Mouse (Mus musculus) natural killer cell, adult 2 months (primary cell): ENCODE data around the gene Atp13a3.
"Not testable (repeated sequence)": the region's sequence is repeated elsewhere in the genome, so short reads cannot be mapped to it uniquely, and the experiment has no call there.

Experiments used
- DNase-seq, 2 experiments: peaks; one replicate each; pipeline ENCODE4 v3.0.0; 2022; ENCODE audit warnings: low spot score in 2 of 2

Atp13a3 gene

DNA sequence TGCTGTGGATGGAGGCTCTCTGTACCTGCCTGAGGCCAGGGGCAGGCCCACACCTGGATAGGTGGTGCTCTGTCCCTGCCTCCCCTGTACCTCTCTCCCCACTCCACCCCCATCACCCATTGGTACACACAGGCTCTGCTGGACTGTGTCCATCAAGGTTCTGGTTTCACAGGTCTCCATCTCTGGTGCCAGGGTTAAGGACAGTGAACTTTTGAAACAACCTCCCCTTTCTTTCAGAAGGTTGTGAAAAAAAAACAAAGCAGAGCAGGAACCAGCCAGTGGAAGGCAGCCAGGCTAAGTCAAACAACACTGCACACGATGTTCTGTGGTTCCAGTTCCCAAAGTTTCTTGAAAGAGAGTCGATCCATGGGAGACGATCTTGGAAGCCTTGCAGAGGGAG lies 6.9 kb upstream of the Atp13a3 start:
- no peak for DNase-seq

DNA sequence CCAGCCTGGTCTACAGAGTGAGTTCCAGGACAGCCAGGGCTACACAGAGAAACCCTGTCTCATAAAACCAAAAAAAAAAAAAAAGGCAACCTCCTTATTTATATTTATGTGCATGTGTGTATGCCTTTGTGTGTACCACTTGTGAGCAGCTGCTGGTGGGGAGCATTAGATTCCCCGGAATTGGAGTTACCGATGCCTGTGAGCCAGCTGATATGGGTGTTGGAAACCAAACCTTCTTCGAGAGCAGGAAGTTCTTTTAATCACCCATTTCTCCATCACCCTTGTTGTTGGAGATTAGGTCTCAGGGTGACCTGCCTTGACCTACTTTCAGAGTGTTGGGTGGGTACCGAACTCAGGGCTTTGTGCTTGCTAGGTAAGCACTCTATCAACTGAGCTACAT lies 5.1 kb upstream of the Atp13a3 start:
- no peak for DNase-seq

DNA sequence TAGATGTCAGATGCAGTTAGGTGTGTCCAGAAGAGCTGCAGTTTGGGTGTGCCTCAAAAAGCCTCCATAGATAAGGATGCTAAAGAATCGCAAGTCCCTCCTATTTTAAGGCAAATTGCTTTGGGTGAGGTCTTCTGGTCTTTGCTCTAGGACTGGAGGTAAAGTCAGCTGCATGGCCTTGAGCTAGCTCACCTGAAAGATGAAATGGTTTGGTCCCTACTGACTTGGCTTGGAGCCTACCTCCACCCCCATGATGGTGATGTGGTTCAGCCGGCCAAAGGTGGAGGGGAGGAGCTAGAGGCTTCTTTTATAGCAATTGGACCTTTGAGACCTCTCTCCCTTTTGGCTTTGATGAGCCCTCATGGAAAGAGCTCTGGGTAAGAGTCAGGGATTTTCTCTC lies 1.7 kb upstream of the Atp13a3 start:
- no peak for DNase-seq

DNA sequence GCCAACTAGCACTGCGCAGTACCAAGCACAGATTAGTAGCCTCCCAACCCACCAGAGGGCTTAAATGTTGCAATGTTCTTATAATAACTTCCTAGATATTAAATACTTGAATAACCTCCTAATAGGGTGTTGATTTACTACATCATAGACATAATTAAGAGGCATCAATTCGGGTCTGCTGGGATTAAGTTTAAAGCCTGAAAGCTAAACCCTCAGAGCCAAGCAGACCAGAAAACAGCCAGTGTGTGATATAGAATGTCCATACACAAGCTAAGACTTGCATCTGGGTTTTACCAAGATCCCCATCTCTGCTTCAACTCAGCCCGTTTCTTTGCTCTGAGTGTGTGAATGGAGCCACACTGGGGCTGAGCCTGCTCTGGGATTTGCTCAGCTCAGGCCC lies 2.2 kb downstream of the Atp13a3 start:
- DNase-seq: no peak

DNA sequence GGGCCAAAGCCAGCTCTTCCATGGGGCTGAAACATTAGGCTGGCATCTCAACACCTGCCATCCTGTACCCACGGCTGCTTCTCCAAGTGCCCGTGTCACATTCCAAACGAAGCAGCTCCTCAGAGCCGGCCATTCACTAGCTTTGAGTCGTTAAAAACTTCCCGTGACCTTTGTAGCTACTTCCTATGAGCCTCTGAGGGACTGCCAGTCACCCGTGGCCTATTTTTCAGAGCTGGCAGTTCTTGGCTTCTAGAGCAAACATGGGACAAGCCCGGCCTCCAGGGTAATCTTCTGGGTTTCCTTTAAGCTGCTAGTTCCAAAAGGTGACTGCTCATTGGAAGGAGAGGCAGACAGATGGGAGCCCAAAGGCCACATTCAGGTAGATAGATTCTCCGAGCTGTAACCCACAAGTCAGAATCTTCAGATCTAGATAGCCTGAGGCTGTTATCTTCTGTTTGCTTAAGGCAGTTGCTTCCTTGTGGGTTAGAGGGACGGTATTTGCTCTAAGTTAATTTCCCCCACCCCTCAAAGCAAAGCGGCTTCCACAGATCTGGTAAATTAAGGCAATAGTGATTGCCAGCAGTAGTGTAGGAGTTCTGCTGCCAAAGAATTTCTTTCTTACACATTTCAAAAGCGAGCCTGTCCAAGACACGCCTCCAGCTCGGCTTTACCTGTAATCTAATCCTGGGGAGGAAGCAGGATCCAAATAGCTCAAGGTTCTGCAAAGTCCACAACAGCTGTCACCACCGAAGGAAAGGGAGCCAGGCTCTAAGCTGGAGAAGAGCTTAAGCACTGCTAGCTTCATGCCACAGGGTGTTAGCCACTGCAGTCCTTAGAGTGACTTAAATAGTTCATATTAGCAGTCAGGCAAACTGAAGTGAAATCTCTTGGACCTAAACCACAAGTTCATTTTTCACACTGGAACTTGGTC lies 8.4 kb downstream of the Atp13a3 start:
- DNase-seq: no peak

DNA sequence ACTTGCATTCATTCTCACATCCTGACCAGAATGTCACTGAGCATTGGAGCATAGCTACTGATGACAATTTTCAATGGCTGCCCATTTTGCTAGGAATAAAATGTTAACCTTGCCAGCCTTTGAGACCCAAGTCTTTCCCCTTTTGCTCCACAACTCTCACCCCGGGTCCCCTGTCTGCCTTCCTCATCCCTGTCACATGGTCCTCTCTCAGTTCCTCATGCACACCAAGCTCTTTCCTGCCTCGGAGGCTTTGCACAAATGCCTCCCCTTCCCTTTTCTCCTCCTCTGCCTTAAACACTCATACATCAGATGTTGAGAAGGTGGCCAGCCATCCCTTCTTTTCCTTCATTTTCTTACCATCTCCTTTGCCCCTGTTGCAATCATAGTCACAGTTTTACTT lies 10.6 kb downstream of the Atp13a3 start:
- no peak for DNase-seq

DNA sequence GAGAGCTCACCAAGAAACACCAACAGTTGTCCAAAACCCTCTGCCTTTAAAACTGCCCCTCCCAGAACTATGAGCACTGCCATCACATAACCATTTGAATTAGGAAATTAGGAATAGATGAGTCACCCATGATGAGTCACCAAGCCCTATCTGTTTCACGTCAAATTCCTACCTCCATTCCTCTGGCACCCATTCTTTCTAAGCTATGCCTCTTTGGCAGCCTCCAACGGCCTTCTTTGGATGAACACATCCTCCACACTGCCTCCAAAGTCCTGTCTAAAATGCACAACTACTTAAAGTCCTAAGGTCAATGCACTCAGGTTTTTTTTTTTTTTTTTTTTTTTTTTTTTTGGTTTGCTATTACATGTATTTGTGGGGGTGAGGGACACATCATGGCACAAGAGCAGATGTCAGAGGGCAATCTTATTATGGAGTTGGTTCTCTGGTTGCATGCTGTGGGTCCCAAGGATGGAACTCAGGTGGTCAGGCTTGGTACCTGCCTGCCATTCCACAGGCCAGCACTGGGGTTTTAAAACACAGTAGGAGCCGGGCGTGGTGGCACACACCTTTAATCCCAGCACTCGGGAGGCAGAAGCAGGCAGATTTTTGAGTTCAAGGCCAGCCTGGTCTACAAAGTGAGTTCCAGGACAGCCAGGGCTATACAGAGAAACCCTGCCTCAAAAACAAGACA lies 15.0 kb downstream of the Atp13a3 start:
- DNase-seq: peak in 1 of 2 experiments; percentile 2

DNA sequence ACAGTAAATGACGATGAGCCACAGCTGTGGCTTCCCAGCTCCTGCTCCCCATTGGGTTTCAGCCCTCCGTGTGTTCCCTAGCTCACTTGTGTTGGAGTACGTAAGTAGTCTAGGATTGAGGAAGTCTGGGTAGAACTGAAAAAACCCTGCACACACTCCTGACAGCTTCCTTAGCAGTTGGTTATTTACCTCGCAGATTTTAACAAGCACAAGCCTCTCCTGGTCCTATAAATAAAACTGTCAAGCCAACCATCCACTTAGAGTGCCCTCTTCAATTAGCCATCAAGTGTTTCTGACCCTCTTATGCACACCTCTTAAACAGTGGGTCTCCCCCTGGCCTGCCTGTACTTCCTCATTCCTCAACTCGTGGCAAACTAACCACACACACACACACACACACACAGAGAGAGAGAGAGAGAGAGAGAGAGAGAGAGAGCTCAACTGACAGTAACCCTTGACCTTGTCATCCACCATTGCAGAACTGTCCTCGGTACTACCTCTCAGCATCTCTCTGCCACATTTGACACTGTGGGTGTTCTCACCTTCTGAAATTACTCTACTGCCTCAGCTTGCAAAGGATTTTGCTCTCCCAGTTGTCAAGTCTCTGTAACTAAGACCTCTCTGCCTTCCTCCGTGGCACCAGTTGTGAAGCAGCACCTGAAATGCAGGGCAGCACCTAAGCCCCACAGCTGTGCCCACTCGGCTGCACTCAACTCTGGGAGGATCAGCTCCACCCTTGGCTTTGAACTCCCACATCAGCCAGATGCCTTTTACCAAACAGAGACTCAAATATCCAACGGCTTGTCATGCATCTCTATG lies 15.7 kb downstream of the Atp13a3 start:
- DNase-seq: peak; percentile 12 to 59

DNA sequence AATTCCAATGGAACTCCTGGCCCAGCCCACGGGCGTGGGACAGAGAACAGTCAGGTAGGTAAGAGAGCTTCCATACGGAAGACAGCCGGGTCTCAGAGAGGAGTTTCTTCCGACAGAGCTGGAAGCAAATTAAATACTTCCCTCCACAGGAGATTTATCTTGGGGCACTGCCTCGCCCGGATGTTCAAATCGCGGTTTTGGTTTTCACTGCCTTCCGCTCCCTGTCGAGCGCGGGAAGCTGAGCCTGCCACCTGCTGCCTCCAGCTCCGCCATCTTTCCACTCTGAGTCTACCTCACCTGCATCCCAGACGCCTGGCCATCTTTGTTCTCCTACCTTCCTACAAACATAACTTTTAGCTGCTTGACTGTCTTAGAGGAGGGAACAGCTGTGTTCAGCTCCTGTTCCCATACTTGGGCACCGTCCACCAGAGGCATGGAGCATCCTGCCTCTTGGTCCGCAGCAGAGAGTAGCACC lies 16.5 kb downstream of the Atp13a3 start:
- DNase-seq: peak; percentile 50 to 61

DNA sequence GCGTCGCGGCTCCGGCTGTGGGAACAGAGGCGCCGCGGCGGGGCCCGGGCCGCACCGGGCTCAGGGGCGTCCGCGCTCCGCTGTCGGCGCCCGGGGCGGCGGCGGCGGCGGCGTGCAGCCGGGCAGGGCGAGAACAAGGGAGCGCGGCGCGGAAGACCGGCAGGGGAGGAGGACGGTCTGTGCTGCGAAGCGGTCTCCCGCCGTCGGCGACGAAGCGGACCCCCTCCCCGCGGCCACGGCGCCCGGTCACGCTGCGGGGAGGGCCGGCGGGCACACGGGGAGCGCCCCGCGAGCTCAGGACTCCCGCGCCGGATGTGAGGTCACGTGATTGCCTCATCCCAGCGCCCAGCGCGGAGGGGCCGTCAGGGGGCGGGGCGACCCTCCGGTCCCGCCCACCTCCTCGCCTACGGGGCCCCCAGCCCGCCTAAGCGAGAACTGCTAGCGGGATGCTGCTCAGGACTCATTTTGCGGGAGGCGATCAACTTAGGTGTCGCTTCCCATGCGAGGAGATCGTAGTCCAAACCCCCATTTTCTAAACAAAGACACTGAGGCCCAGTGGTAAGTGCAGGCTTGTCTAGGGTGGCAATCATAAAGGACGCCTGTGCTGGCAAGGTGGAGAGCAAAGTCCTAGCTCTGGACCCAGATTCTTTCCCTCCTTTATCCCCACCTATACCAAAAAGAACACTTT lies 17.1 kb downstream of the Atp13a3 start:
- DNase-seq: peak; percentile 82 to 88

DNA sequence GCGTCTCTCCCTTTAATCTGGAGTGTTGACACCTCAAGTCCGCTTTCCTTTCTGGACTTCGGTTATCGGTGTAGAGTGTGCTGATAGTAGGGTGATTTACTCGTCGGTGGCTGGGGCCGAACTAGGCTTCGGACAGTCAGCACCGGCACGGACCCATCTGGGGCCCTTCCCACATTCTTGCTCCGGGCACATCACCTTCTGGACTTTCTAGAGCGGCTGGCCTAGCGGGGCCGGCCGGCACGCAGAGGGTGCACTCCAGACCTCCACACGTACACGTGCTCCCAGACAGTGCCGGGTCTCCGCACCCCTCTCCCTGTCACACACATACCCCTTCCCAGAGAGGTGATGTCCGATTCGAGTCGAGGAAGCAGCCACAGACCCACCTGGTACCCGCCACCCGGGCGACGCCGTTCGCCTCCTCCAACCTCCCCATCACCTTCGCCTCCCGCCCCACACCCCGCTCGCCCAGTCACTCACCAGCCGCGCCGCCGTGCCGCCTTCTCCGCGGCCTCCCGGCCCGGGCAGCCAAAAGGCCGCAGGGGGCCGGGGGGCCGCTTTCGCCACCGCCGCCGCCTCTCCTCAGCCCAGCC lies 17.8 kb downstream of the Atp13a3 start:
- peak; percentile 22 to 25 for DNase-seq

DNA sequence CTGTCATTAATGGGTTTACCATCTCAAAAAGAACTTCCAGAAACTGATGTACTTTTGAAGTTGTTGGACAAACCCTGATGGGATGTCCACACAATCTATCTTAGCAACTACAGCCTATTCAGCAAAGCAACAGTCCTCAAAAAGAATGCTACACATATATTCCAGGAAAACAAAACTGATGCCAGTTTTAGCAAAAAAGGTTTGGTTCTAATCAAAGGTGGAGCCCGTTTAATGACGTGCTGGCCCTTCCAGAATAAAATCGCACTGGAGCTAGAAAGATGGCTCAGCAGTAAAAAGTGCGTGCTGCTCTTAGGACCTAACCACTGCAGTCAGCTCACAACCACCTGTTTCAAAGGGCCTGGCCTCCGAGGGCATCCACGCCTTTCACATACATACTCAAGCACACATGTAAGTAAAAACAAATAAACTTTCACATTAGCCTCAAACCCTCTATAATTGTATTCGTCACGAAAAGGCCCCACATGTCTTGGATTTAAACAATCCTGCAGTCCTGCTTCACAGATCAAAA lies 18.8 kb downstream of the Atp13a3 start:
- DNase-seq: no peak

DNA sequence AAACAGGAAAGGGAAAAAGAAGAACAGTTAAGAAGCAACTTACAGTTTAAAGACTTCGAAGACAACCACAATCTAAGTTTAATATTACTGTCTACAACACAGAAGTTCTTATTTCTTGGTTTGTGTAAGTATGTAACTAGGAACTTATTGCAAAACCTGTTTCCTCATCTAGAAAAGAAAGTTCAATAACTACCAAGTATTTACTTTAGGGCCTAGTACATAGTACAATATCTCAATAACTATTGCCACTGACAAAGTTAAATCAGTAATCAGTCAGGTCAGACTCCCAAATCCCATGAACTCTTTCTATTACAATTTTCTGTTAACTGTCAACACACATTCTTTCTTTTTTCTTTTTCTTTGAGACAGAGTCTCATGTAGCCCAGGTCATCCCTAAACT lies 20.2 kb downstream of the Atp13a3 start:
- DNase-seq: no peak

DNA sequence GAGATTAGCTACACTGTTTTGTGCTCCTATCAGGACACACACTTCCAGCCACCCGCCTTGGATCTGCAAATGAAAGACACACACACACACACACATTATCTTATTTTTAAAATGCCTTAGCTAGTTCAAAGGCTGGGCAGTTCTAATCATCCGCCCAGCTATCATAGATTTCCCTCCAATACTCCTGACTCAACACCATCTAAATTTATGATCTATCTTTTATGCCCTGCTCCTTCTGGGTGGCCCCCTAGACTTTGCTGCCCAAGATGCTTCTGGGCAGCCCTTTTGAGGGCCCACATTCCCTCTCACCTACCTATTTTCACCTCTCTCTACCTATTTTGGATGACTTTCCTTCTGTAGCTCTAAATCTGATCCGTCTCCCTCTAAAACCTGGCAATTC lies 29.5 kb downstream of the Atp13a3 start:
- DNase-seq: no peak

DNA sequence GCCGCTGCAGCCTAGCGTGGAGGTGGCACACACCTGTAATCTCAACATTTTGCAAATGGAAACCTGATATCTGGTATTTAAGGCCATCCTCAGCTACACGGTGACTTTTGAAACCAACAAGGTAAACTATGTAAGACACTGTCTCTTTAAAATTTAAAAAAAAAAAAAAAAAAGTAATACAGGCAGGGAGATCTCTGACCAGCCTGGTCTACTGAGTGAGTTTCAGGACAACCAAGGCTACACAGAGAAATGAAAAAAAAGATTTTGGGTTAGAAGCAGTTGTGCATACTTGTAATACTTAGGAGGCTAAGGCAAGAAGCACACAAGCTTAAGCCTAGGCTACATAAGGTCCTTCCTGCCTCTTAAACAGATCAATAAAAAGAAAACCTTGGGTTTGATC lies 30.8 kb downstream of the Atp13a3 start:
- no peak for DNase-seq

DNA sequence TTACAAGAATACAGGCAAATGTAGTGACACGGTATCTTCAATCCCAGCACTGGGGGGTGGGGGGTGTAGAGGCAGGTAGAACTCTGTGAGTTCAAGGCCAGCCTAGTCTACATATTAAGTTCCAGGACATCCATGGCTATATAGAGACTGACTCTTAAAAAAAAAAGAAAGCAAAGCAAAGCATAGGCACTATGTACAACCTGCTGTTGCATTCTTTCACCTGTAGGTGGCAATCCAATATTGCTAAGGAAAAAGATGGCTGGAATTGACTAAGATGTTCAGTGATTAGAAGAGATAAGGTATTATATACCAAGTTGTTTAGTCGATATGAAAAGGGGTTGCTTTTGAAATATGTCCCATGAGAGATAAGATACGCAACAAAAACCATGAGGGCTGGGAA lies 31.5 kb downstream of the Atp13a3 start:
- peak; percentile 38 to 46 for DNase-seq

DNA sequence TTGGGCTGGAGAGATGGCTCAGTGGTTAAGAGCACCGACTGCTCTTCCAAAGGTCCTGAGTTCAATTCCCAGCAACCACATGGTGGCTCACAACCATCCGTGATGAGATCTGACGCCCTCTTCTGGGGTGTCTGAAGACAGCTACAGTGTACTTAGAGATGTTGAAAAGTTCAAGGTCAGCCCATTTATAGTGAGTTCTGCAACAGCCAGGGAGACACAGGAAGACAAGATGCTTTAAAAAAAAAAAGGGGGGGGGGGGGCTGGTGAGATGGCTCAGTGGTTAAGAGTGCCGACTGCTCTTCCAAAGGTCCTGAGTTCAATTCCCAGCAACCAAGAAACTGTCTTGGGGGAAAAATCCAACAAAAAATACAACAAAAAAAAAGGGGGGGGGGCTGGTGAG lies 32.5 kb downstream of the Atp13a3 start:
- not testable (repeated sequence) for DNase-seq

DNA sequence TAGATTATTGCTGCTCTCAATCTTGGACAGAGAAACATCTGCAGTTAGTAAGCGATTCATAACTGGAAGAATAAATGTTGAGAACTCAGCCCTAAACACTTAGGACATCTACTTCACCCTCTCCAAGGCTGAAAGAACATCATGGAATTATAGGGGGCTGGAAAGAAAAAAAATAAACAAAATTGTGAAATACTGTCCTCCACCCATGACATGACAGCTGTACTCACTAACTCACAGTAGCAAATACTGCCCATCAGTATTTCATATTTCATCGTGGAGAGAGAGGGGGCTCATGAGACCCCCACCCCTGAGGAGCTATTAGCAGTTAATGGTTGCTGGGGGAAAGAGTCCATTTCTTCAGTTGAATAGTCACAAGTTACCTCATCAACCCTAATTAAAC lies 38.4 kb downstream of the Atp13a3 start:
- no peak for DNase-seq

DNA sequence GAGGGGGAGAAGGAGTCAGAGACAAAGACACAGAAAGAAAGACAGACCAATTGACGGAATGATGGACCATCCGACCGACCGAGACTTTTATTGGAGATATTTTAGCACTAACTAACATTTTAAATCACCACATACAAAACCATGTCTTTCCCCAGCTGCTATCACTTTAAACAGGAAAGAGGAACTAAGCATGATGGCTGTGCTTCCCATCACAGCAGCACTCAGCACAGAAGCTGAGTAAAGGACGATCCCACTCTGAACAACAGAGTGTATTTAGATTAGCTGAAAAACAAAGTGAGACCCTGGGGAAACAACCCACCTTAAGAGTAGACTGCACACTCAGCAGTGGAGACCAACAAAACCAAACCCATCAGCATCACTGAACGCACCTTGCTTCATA lies 41.2 kb downstream of the Atp13a3 start:
- no peak for DNase-seq

DNA sequence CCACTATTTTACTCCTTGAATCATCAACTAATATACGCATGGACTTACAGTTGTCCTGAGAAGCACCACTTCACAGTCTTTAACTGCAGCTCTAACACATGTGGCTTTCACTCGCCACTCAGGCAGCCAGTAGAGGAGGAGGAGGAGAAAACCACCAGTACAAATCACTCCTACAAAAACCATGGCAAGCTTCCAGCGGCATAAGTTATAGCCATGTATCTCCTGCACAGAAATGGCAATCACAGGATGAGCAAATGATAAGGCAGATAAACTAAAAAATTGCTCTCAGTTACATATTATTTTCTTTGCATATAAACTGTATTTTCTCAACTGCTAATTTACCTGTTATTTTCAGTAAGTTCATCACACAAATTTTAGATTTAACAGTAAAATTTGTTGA lies 43.2 kb downstream of the Atp13a3 start:
- DNase-seq: no peak

DNA sequence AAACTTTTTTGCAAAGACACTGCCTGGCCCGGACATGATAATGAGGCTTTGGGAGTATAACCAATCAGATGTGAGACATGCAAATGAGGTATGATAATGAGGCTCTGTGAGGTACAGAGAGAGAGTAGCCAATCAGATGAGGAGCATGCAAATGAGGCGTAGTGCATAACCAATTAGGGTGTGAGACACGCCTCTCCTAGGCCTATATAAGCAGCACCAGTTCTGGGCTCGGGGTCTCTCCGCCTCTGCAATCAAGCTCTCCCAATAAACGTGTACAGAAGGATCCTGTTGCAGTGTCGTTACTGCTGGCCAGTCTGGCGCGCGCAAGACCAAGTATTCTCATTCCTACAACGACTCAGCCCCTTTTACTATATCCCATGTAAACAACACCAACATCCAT lies 52.3 kb downstream of the Atp13a3 start:
- DNase-seq: not testable (repeated sequence)
